Mouse (Mus musculus) E14TG2a.4 (cell line): ENCODE results near the gene 2510009E07Rik.
A peak's percentile ranks its signal among the peaks of the same experiment; 100 is the strongest.

Source experiments
- H3K27me3 ChIP-seq: 2 replicates; pipeline ENCODE4 v1.6.1; 2014; ENCODE audit warnings: low read length, control low read depth; ENCODE audit not compliant: insufficient read depth
- H3K36me3 ChIP-seq: 2 replicates; pipeline ENCODE4 v1.6.1; 2014; ENCODE audit warnings: low read length, control low read depth; ENCODE audit not compliant: insufficient read depth
- H3K4me1 ChIP-seq: replicated peaks from 2 replicates; pipeline ENCODE4 v1.6.1; 2014; ENCODE audit warnings: low read depth, low read length, control low read depth
- H3K4me3 ChIP-seq: replicated peaks from 2 replicates; pipeline ENCODE4 v1.5.1; 2014; ENCODE audit warnings: mild to moderate bottlenecking, low read length
- H3K9me3 ChIP-seq: 2 replicates; pipeline ENCODE4 v1.6.1; 2014; ENCODE audit warnings: low read length, control low read depth
- CTCF ChIP-seq: conservative IDR thresholded peaks from 2 replicates; pipeline ENCODE4 v1.5.1; 2014; ENCODE audit warnings: low read length
- NANOG ChIP-seq: IDR thresholded peaks from 2 replicates; pipeline ENCODE4 v1.6.1; 2014; ENCODE audit warnings: borderline replicate concordance, low read length, mixed read lengths
- POU5F1 ChIP-seq: IDR thresholded peaks from 2 replicates; pipeline ENCODE4 v1.6.1; 2014; ENCODE audit warnings: low read length, borderline replicate concordance

2510009E07Rik gene

GRCm38 (mm10) chr16:21694463-21695241 lies at the start of gene 2510009E07Rik:
2510009E07Rik (minus strand) TSS chr16:21694665.
- peak within 1 kb of the TSS; percentile 86 for H3K4me3 ChIP-seq
- peaks cover 27% of the 10 kb centered on the region for H3K4me1 ChIP-seq
- H3K36me3 ChIP-seq: no peaks in the 10 kb centered on the region
- H3K9me3 ChIP-seq: peaks cover 11% of the 10 kb centered on the region
- TF ChIP-seq CTCF (no peak), NANOG (no peak), POU5F1 (no peak)
- peaks cover 81% of the 10 kb centered on the region for H3K27me3 ChIP-seq

GRCm38 (mm10) chr16:21743401-21743800 lies 48.9 kb upstream of the 2510009E07Rik start:
- no peak for TF ChIP-seq POU5F1
- no peak for TF ChIP-seq NANOG
- no peak for TF ChIP-seq CTCF
- no peaks in the 10 kb centered on the region for H3K4me1 ChIP-seq
- H3K9me3 ChIP-seq: 0 out of 2 replicates have a peak, but pooled peaks cover 5% of the 10 kb centered on the region
- H3K36me3 ChIP-seq: no peaks in the 10 kb centered on the region
- H3K27me3 ChIP-seq: no peaks in the 10 kb centered on the region
- no peak overlapping the region for H3K4me3 ChIP-seq

- H3K36me3 ChIP-seq: no peaks in the 10 kb centered on the region
- no peaks in the 10 kb centered on the region for H3K27me3 ChIP-seq
- no peak overlapping the region for H3K4me3 ChIP-seq
- no peak for TF ChIP-seq POU5F1
- TF ChIP-seq NANOG: no peak
- no peak for TF ChIP-seq CTCF
- H3K4me1 ChIP-seq: no peaks in the 10 kb centered on the region
- 0 out of 2 replicates have a peak, but pooled peaks cover 5% of the 10 kb centered on the region for H3K9me3 ChIP-seq
Observed at GRCm38 (mm10) chr16:21742898-21743297, 48.4 kb upstream of the 2510009E07Rik start.

- Histone ChIP-seq H3K36me3 (no peaks in the 10 kb centered on the region), H3K27me3 (no peaks in the 10 kb centered on the region), H3K4me1 (no peaks in the 10 kb centered on the region), H3K9me3 (0 out of 2 replicates have a peak, but pooled peaks cover 5% of the 10 kb centered on the region), H3K4me3 (no peak overlapping the region)
- no peak for TF ChIP-seq CTCF
- TF ChIP-seq NANOG: no peak
- no peak for TF ChIP-seq POU5F1
Observed at GRCm38 (mm10) chr16:21742191-21742870, 47.9 kb upstream of the 2510009E07Rik start.

GRCm38 (mm10) chr16:21741542-21741941 lies 47.1 kb upstream of the 2510009E07Rik start:
- Histone ChIP-seq H3K4me1 (no peaks in the 10 kb centered on the region), H3K36me3 (no peaks in the 10 kb centered on the region), H3K4me3 (no peak overlapping the region), H3K27me3 (no peaks in the 10 kb centered on the region), H3K9me3 (0 out of 2 replicates have a peak, but pooled peaks cover 5% of the 10 kb centered on the region)
- TF ChIP-seq CTCF (no peak), NANOG (no peak), POU5F1 (no peak)

GRCm38 (mm10) chr16:21735638-21736037 lies 41.2 kb upstream of the 2510009E07Rik start:
- Histone ChIP-seq H3K36me3 (no peaks in the 10 kb centered on the region), H3K9me3 (no peaks in the 10 kb centered on the region), H3K27me3 (no peaks in the 10 kb centered on the region), H3K4me1 (no peaks in the 10 kb centered on the region), H3K4me3 (no peak overlapping the region)
- TF ChIP-seq CTCF: no peak
- no peak for TF ChIP-seq POU5F1
- TF ChIP-seq NANOG: no peak

GRCm38 (mm10) chr16:21727897-21728364 lies 33.5 kb upstream of the 2510009E07Rik start:
- no peaks in the 10 kb centered on the region for H3K9me3 ChIP-seq
- TF ChIP-seq POU5F1 (no peak), CTCF (peak; percentile 73), NANOG (no peak)
- H3K27me3 ChIP-seq: no peaks in the 10 kb centered on the region
- no peaks in the 10 kb centered on the region for H3K4me1 ChIP-seq
- H3K4me3 ChIP-seq: no peak overlapping the region
- no peaks in the 10 kb centered on the region for H3K36me3 ChIP-seq

- Histone ChIP-seq H3K36me3 (no peaks in the 10 kb centered on the region), H3K9me3 (no peaks in the 10 kb centered on the region)
Observed at GRCm38 (mm10) chr16:21727421-21727820, 33.0 kb upstream of the 2510009E07Rik start.

More at GRCm38 (mm10) chr16:21727421-21727820, 33.0 kb upstream of the 2510009E07Rik start:
- no peak overlapping the region for H3K4me3 ChIP-seq
- no peak for TF ChIP-seq POU5F1
- TF ChIP-seq NANOG: no peak
- no peak for TF ChIP-seq CTCF
- H3K27me3 ChIP-seq: no peaks in the 10 kb centered on the region
- no peaks in the 10 kb centered on the region for H3K4me1 ChIP-seq
